Mouse (Mus musculus) lung, adult 18-20 months (tissue): Measurements from ENCODE around the gene Clmn.
A peak's percentile ranks its signal among the peaks of the same experiment; 100 is the strongest.
"Not testable (repeated sequence)": the region's sequence is repeated elsewhere in the genome, so short reads cannot be mapped to it uniquely, and the experiment has no call there.

Experiments
- DNase-seq, 2 experiments: peaks; one replicate each; pipeline ENCODE4 v3.0.0; 2022; ENCODE audit warnings: mixed read lengths in 2 of 2

Gene Clmn

DNA sequence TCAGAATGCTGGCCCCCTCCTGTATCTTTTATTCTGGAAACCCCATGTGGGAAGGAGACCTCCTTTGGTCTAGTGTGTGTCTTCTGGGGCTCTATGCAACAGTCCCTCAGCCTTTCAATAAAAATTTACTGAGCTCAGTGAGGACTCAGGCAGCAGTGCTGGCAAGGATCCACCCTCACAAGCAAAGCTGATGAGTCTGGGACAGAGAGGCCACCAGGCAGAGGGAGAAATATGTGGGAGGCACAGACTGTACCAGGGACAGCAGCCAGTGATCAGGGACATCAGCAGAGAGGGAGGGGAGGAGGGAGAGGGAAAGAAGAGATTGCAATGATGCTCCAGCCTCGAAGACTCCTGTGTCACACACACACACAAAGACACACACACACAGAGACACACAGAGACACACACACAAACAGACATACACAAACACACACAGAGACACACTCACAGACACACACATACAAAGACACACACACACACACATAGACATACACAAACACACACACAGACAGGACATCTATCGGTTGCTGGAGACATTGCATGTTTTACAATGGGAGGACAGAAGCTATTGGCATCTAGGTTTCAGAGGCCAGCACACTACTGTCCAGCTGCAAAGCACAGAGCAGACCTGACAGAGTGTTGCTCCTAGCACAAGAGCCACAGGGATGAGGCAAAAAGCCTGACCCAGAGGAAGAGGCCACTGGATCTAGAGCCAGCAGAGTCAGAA, 27.6 kb downstream of the Clmn start:
- no peak for DNase-seq

DNA sequence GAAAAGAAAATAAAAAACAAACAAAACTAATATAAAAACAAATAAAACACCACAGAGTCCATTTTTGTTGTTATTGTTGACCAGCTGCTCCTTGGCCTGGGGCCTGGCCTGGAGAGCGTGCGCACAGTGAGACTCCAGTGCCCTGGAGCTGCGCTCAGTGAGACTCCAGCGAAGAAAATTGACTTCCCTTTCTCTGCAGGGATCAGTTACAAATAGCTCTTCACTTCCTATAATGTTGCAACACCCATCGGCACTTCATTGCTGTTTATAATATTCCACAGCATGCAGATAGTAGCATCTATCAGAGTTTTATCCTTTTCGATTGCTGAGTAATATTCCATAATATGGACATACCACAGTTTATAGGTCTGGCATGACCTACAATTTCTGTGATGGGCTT, 28.6 kb downstream of the Clmn start:
- DNase-seq: no peak

DNA sequence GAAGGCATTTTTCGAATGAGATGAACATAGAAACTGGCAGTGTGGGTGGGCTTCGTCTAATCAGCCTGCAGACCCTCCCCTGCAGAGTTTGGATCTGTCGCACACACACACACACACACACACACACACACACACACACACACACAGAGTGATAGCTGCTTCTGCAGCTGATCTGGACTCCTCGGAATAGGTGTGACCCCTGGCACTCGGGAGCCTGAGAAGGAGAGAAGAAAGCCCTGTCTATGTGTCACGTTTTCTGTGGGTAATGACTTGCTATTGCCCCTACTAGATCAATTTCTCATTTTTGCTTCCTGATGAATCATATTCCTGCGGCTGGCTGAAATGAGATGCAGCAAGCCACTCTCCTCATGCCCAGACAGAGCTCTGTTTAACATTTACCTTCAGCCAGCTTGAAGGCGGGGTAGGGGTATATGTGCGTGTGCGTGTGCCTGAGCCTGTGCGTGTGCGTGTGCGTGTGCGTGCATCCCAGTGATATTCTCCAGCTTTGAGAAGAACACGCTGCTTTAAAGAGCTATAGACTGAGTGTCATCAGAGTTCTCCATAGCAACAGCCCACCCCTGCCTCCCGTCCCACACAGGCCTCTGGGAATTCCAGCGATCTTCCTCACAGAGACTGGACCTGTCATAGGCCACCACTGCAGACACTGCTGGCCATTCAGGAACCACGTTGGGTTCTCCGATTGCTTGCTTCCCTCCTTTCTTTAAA, 29.3 kb downstream of the Clmn start:
- DNase-seq: no peak

DNA sequence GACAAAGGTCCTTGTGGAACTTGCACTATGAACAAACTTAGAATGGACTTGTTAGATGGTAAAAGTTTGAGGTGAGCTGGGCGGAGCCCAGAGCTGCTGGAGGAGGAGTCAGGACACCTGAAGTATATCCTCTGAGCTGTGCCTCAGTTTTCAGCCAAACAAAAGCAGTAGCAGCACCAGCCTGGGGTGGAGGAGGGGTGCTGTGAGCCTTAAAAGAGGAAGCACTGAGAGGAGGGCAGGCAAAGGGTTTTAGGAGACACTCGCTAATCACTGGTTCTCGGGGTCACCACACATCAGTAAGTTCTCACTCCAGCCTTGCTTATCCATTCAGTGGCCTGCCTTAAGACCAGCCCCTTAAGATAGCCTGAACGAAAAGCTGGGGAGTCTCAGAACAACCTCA, 30.1 kb downstream of the Clmn start:
- no peak for DNase-seq

DNA sequence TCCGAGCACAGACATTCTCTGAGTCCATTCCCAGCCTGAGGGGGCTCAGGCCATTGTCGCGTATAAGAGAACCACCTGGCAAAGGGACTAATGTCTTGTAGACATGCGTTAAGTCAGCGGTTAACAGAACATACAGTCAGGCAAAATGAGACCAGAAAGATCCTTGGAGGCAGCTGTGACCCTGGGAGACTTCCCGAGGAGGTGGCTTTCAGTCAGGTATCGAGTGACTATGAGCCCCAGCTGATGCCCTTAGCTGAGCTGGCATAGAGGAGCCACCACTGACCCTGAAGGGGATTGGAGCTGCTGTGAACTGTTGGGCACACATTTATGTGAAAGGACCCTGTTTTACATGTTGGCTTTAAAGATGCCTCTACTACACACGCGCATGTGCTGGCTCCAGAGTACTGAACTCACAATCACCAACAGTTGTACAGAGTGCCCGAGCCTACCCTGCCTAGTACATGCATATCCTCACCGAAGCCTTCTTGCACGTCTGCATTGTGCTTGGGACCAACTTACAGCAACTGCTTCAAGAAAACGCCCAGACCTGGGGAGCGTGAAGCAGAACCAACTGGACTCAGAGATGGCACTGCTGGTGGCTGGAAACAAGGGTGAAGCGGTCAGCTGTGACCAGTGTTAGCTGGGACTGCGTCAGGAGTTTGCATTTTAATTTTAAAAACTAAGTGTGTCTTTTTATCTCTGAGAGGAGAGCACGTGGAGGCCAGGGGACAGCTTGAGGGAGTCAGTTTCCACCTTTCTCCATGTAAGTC, 34.0 kb downstream of the Clmn start:
- no peak for DNase-seq

DNA sequence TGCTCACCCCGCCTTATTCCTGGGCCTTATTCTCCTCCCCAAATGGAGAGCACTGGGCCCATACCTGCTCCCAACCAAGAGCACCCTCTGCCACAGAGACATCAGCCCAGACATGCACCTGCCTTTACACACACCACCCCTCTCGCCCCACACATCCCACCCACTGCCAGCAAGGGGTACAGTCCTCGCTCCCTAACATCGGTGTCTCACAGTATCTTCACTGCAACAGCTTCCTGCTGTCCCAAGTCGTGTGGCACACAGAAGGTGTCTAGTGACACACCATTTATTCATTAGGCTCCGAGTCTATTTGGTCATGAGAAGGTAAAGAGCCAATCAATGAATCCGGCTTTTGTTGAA, 34.6 kb downstream of the Clmn start:
- no peak for DNase-seq

DNA sequence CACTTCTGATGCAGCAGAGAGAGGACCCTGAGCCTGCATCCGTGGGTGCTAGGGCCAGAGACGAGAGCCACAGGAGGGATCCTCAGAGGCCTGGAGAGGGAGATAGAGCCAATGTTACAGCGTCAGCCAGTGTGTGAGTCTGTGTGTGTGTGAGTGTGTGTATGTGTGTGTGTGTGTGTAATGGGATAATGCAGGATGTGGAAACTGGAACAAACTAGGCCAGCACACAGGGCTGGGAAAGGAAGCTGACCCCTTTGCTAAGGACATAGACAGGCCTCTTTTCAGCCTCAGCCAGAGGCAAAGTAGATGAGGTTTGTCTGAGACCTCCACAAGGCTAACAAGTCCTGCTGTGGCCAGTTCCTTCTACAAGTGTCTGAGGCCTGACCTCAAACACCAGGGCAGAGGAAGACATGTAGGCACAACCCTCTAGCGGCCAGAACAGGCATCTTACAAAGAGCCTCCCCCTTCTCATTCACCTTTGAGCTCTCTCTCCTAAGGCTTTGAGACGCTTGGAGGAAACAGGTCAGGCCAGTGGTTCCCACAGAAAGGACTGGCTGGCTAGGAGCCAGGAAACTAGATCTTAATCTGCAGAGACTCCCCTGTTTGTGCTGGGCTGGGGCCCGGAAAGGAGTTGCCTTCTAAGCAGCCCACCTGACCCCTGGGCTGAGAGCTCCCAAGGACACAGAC, 35.1 kb downstream of the Clmn start:
- DNase-seq: peak; percentile 65 to 83

DNA sequence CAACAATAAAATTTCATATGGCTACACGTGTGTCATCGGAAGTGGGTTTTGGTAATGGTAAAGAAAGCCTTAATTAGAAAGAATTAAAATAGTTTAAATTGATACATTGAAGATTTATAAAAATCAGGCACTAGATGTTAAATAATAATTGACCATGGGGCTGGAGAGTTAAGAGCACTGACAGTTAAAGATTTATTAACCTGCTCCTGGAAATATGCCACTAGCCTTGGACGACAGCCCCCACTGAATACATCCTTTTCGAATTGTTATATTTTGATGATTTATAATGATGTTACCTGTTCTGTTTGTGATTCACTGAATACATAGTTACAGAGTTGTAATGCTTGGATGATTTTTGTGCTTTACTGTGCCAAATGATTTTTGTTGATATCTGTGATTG, 35.9 kb downstream of the Clmn start:
- not testable (repeated sequence) for DNase-seq

DNA sequence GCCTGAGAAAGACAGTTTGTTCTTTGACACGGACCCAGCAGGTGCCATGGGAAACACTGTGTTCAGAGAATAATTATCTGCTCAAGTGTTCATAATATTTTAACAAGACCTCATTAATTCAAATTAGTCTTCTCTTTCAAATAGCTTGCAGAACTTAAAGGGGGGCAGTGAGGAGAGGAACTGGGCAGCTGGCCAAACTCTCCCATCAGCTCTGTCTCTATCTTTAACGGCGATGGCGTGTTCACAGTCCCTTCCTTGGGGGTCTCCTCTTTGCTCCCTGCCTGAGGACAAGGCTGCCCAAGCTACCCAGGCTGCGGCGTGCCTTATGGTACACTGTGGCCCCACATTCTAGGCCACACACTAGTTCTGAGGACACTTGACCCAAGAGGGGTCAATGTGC, 37.2 kb downstream of the Clmn start:
- DNase-seq: no peak

DNA sequence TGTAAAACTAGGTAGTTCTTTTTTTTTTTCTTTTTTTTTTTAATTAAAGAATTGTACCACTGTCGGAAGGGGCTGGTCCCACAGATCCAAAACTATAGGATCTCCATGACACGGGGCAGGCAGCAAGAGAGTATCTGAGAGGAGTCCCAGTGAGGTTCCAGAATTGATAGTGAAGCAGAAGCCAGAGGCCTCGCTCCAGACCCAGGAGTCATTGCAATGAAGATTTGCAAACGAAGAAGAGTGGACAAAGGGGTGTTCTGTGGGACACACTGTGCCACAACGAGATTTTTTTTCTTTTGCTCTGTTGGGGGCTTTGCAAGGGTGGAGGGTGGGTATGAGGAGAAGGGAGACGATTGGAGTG, 40.0 kb downstream of the Clmn start:
- no peak for DNase-seq

DNA sequence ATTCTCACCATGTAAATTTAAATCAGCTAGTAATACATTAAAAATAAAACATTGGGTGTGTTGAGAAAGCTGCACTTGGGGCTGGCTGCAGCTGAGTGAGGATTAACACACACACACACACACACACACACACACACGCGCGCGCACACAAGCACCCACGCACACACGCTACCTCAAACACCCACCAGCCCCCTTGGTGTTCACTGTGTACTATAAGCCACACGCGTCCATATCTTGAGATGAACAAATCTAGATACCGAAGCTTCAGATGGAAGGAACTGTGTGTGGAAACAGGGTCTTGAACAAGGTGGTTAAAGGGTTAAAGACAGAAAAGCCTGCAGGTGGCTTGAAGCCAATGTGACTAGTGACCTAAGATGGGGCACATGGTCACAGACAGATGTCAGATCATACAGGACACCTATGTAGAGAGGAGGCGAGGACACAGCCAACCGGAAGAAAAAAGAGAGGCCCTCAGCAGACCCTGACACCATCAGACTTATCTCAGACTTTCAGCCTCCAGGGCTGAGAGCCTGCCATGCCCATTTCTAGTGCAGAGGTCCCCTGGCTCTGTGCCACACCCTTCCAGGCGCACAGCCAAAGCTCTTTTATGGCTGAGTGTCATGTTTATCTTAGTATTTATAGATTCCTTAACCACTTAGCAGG, 40.5 kb downstream of the Clmn start:
- DNase-seq: peak; percentile 86 to 88

DNA sequence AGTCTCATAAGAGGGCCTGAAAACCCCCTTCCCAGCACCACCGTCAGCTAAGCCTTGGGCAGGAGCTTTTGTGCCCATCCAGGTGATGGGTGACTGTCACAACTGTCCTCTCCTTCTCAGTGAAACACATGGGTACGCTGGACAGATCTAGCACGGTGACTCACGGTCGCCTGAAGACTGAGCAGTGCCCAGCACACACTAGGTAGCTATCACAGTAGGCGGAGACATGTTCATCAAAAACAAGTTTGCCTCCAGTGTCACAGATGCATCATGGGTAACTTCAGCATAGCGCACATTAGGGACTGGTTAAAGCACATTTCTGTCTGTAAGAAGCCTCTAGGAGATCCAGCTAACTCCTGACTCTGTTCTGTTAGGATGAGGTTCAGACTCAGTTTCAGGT, 41.2 kb downstream of the Clmn start:
- DNase-seq: no peak

DNA sequence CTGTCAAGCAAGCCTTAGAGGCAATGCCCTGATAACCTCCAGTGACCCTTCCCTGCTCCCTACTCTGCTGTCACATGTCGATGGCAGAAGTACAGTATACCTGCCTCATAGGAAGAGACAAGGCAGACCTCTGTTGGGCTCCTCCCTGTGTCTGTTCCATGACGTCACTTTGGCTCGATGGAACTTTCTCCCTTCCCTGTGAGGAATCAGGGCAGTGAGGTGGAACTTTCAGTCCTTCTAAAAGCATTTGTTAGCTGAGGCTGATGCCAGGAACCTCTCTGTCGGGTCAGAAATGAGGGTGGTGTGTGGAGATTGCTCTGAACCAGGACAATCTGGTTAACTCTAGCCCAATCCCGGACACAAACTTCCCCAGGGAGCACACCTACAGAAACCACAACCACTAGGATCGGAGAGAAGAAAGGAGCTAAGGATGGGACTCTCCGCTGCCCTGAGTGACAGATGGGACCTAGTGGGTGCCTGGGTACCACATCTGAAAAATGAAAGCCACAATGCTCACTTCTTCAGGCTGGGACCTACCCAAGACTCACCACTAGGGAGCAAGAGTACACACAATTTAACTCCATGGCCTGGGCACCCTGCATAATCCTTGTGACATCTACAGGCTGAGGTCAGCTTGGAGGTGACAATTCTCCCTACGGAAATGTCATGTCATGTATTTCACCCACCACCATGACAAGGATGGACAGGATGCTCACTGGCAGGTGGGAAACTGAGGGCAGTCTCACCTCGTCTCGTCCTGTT, 41.9 kb downstream of the Clmn start:
- DNase-seq: no peak

DNA sequence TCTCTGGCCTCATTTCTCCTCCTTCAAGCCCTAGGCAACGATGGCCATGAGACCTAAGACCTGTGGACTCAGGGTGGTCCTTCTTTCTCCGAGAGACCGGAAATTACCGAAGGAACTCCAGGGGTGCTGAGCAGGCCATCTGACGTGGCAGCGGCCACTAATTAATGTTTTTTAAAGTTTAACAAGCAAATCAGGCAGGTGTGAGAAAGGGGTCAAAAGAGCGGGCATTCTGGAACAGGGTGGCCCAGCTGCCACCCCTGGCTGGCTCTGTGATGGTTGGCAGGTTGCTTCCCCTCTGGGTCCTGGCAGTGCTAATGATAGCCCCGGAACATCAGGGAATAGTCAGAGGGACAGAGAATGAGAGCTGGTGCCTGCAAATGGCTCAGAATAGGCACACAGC, 42.7 kb downstream of the Clmn start:
- DNase-seq: no peak

DNA sequence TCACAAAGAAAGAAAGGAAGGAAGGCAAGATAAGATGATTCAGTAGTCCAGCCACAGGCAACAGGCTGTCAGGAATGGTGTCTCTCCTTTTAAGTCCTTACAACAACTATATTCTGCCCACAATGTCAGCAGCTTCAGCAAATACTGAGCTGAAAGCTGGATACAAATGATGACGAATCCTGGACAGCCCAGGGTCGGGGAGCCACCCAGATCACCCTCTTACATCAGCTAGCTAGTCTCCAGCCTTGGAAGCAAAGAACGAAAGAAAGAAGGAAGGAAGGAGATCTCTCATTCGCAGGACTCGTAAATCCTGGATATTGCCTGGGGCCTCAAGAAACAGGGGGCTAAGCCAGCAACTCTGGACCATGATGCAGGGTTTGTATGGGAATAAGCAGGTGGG, 44.8 kb downstream of the Clmn start:
- DNase-seq: no peak

DNA sequence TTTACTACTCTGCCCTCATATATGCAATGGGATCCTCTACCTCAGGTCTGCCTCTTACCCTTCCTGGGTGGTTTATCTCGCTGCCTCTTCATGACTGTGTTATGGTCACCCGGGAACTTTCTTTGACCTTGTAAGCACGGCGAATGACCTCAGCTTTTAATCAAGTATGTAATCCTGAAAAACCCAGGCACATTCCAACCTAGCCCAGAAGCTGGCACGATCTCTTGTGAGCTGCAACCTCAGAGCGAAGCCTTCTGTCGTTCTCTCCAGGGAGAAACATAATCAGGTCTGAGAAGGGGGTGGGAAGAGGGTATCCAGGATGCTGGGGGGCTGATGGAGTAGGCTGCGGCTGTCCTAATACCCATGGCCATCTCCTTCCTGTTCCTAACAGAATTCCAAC, 45.8 kb downstream of the Clmn start:
- DNase-seq: no peak

DNA sequence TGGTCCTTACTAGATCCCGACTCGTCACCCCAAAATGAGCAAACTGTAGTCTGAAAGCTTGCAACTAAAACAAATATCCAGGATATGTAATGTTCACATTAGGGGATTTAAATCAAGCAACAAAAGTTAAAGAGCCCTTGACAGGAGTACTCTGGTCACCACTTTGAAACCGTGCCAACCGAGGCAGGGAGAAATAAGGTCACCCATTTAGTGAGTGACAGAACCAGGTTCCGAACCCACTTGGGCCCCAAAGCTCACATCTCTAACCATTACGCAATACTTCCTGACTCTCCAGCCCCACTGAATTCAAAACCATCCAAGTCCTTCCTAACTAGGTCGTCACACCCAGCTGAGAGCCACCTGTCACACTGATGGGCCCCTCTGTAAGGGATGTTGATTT, 46.8 kb downstream of the Clmn start:
- DNase-seq: peak; percentile 60 to 77

DNA sequence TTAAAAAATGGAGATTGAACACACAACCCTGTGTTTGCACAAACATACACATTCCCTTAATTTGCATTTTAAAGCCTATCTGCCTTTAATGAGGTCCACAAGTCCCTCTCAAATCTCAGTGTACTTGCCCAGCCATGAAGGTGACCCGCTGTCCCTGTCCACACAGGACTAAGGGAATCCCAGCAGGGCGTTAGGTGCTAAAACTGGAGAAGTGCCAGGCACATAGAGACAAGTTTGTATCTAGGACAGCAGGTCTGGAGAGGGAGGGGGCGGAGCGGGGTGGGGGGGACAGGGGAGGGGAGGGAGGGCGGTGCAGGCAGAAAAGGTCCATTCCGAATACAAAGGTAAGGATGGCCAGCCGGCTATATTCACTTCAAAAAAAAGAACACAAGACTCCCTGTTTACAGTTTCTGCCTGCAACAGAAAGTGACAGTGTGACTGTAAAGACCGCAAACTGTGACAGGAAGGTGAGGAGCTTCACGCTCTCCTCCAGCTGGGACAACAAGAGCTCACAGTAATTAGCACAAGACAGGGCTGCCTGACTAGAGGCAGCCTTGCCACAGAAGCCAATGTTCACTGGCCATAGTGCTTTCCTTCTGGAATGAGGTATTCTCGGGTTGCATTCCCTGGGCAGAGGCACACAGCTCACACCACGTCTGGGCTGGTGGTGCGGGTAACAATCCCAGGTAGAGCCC, 47.6 kb downstream of the Clmn start:
- no peak for DNase-seq

DNA sequence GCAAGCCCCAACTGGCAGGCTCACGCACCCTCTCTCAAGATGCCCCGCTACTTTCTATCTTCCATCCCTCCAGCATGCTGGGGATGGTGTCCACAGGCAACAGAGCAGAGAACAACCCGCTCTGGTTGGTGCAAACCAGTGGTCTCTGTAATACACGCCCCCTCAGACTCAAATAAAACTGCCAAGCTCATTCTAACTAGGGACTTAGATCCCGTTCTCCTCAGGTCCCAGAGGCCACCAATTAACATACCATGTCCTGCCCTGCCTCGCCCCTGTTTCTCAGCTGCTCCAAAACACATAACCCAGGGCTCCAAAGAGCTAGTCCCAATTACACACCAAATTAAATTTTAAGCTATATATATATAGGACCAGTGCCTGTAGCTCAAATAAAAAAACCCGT, 50.6 kb downstream of the Clmn start:
- no peak for DNase-seq

DNA sequence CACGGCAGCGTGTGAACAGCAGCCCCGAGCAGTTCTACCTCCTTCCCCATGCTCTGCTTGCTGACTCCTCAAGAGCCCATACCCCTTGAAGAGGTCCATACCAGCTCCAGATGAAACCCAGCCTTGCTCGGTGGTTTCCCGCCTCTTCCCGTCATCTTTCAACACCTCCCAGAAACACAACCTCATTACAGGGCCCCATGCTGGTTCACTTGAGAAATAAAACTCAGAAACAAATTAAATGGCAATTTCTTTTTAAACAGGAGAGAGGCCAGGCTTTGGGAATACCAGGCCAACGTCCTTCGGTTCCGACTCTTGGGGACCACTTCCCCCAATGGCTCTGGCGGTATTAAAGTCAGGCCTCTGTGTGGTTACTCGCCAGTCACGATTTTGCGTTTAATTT, 51.1 kb downstream of the Clmn start:
- no peak for DNase-seq

DNA sequence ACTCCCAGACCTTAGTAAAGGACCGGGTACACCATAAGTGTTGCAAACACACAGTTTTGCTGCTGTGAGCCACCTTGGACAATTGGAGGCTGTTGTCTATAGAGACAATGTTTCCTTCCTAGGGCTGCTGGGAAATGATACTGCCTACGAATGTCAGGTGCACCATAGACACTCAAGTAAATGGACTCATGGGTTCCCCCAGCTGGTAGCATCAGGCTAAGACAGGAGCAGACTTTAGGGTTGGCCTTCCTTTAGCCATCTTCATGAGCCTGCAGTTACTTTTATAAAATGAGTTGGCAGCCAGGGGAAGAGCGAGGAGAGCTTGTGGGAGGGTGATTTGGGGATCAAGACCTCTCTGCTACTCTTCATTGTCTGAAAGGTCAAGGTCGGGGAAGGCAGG, 52.2 kb downstream of the Clmn start:
- peak in 1 of 2 experiments; percentile 20 for DNase-seq
